Mouse (Mus musculus): ENCODE measurements at regions not wholly inside any gene's neighbourhood (a gene's known extent, or its start where the extent isn't known, plus 50 kb on each side); places are given as distances from the start of the nearest gene placed in this dataset.
A peak's percentile ranks its signal among the peaks of the same experiment; 100 is the strongest.

- DNase-seq (ENCODE audit: low spot score in 2 of 2), result no peak
Observed at GRCm38 (mm10) chr12:86579716-86580115, 98.8 kb upstream of the Vash1 start.

- no peak for DNase-seq (ENCODE audit: low spot score in 2 of 2)
Observed at GRCm38 (mm10) chr12:86580132-86580718, 98.3 kb upstream of the Vash1 start.

- DNase-seq (ENCODE audit: low spot score in 2 of 2), result no peak
Observed at GRCm38 (mm10) chr12:86582076-86582475, 96.4 kb upstream of the Vash1 start.

GRCm38 (mm10) chr12:86588010-86588409 lies 90.5 kb upstream of the Vash1 start:
- DNase-seq (ENCODE audit: low spot score in 2 of 2), result no peak

GRCm38 (mm10) chr12:86592509-86592908 lies 86.0 kb upstream of the Vash1 start:
- no peak for DNase-seq (ENCODE audit: low spot score in 2 of 2)

- DNase-seq (ENCODE audit: low spot score in 2 of 2), result no peak
Observed at GRCm38 (mm10) chr12:86594647-86595046, 83.9 kb upstream of the Vash1 start.

GRCm38 (mm10) chr12:86600041-86600440 lies 78.5 kb upstream of the Vash1 start:
- no peak for DNase-seq (ENCODE audit: low spot score in 2 of 2)

GRCm38 (mm10) chr12:86603521-86603920 lies 75.0 kb upstream of the Vash1 start:
- no peak for DNase-seq (ENCODE audit: low spot score in 2 of 2)

GRCm38 (mm10) chr12:86612431-86613040 lies 66.0 kb upstream of the Vash1 start:
- no peak for DNase-seq (ENCODE audit: low spot score in 2 of 2)

GRCm38 (mm10) chr12:86614156-86614555 lies 64.3 kb upstream of the Vash1 start:
- peak; percentile 11 to 53 for DNase-seq (ENCODE audit: low spot score in 2 of 2)

GRCm38 (mm10) chr12:86616327-86616726 lies 62.2 kb upstream of the Vash1 start:
- no peak for DNase-seq (ENCODE audit: low spot score in 2 of 2)

GRCm38 (mm10) chr12:86624195-86624594 lies 54.3 kb upstream of the Vash1 start:
- no peak for DNase-seq (ENCODE audit: low spot score in 2 of 2)

GRCm38 (mm10) chr12:86626684-86627083 lies 51.8 kb upstream of the Vash1 start:
- no peak for DNase-seq (ENCODE audit: low spot score in 2 of 2)

GRCm38 (mm10) chr12:86628050-86628782 lies 50.3 kb upstream of the Vash1 start:
- no peak for DNase-seq (ENCODE audit: low spot score in 2 of 2)
